Mouse (Mus musculus) adipocyte (in vitro differentiated cells): ENCODE measurements around the gene Gm20422.
"Not testable (repeated sequence)": the region's sequence is repeated elsewhere in the genome, so short reads cannot be mapped to it uniquely, and the experiment has no call there.

Experiments
- DNase-seq: peaks from one replicate; pipeline ENCODE4 v3.0.0-alpha.2; 2016; ENCODE audit warnings: low spot score

The Gm20422 gene

GRCm38 (mm10) chr8:69710624-69711023, 64.1 kb downstream of the Gm20422 start, which contains the start of gene Zfp869:
TSS of gene Zfp869 (minus strand) at chr8:69710724.
- DNase-seq: not testable (repeated sequence)

- no peak for DNase-seq
Measured at GRCm38 (mm10) chr8:69701810-69702209, 72.9 kb downstream of the Gm20422 start.
